Mouse (Mus musculus): Measurements from ENCODE around the gene Rnpc3. TPM values are rescaled to one million over a fixed set of nuclear protein-coding genes. Genes with fewer than 3 reads are reported as not detected.
"Not testable (repeated sequence)": the region's sequence is repeated elsewhere in the genome, so short reads cannot be mapped to it uniquely, and the experiment has no call there.

The Rnpc3 gene
- 6.3 and 10.5 TPM in 2 replicates for polyA plus RNA-seq (2012; ENCODE audit: insufficient read depth, low replicate concordance)

DNA sequence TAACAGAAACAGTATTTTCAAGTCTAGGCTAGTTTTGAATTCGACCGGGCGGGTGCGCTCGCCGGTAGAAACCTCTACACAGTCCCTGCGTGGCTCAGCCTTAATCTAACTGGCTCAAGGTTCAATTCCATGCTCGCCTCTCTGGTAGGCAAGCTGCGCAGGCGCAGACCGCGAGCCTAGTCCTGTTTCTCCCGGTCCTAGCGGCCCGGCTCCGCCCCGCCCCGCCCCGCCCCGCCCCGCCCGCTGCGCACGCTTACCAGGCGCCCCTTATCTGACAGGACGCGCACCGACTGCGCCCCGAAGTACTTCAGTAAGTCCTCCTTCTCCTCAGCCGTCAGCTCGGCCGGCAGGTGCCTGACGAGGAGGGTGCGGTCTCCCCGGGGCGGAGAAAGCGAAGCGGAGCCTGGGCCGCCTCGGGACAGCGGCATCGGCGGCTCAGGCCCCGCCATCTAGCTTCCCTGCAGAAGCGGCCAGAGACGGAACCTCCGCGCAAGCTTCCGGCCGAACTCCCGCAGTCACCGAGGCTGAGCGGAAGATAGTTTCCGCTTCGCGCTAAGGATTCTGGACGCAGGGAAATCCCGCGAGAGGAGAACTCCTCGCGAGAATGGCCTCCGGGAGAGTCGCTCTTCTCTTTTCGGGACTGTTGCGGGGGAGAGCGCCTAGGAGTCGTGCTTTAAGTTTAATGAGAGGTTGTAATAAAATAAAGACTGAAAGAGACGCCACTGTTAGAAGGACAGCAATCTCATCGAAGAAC, at the start of gene Rnpc3:
Rnpc3 (minus strand) TSS at position 544 of the 754 bp plus-strand sequence.
- no peaks in the 10 kb centered on the region for H3K9me3 ChIP-seq
- peak within 1 kb of the TSS; percentile 95 for H3K4me3 ChIP-seq (replicated peaks)
- H3K27me3 ChIP-seq (replicated peaks), result no peaks in the 10 kb centered on the region
- peaks cover 30% of the 10 kb centered on the region for H3K4me1 ChIP-seq
- H3K36me3 ChIP-seq (replicated peaks; ENCODE audit: low read length), result peaks cover 23% of the 10 kb centered on the region
- TF ChIP-seq FLI1 (IDR thresholded peaks at IDR 0.05; ENCODE audit: low read length) (peak; percentile 49; the same call in 1 of the 2 replicates), GATA1 (IDR thresholded peaks at IDR 0.05; ENCODE audit: borderline replicate concordance, low read length) (no peak; the same call in 2 of the 3 replicates)

DNA sequence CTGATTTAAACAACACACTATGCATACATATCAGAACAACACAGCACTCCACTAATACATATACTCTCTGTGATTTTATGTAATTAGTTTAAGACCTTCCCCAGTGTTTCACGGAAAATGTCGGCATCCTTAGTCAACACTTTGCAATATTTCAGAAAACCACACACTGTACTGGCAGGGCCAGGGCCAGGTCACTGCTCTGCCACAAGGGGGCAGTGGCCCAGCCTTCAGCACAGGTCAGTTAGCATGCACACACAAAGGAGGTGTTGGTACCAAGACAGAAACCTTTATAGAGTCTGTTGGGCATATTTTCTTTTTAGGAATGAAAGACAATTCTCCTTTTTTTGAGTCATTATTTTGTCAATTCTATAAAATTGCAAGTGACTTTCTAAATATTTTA, 27.0 kb upstream of the Rnpc3 start:
- Histone ChIP-seq H3K36me3 (replicated peaks; ENCODE audit: low read length) (no peaks in the 10 kb centered on the region), H3K9me3 (0 out of 2 replicates have a peak, but pooled peaks cover 3% of the 10 kb centered on the region), H3K4me1 (peaks cover 10% of the 10 kb centered on the region), H3K27me3 (replicated peaks) (no peaks in the 10 kb centered on the region), H3K4me3 (replicated peaks) (no peak overlapping the region)
- no peak for TF ChIP-seq FLI1 (IDR thresholded peaks at IDR 0.05; ENCODE audit: low read length)
- TF ChIP-seq GATA1 (IDR thresholded peaks at IDR 0.05; ENCODE audit: borderline replicate concordance, low read length), result no peak

DNA sequence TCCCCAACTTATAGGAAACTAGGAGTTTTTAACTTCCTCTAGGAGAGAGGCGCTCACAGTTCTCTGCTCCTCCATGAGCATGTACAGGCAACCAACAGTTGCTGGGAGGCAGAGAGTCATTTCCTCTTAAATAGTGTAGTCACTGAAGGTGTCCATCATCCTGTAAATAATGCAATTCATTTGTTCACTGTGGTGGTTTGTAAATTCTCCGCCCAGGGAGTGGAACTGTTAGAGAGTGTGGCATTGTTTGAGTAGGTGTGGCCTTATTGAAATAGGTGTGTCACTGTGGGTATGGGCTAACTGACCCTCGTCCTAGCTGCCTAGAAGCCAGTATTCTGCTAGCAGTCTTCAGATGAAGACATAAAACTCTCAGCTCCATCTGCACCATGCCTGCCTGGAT, 24.4 kb upstream of the Rnpc3 start:
- no peaks in the 10 kb centered on the region for H3K27me3 ChIP-seq (replicated peaks)
- no peaks in the 10 kb centered on the region for H3K36me3 ChIP-seq (replicated peaks; ENCODE audit: low read length)
- TF ChIP-seq GATA1 (IDR thresholded peaks at IDR 0.05; ENCODE audit: borderline replicate concordance, low read length) (no peak), FLI1 (IDR thresholded peaks at IDR 0.05; ENCODE audit: low read length) (no peak)
- H3K4me1 ChIP-seq, result peaks cover 10% of the 10 kb centered on the region
- H3K4me3 ChIP-seq (replicated peaks), result no peak overlapping the region
- H3K9me3 ChIP-seq, result 0 out of 2 replicates have a peak, but pooled peaks cover 3% of the 10 kb centered on the region

DNA sequence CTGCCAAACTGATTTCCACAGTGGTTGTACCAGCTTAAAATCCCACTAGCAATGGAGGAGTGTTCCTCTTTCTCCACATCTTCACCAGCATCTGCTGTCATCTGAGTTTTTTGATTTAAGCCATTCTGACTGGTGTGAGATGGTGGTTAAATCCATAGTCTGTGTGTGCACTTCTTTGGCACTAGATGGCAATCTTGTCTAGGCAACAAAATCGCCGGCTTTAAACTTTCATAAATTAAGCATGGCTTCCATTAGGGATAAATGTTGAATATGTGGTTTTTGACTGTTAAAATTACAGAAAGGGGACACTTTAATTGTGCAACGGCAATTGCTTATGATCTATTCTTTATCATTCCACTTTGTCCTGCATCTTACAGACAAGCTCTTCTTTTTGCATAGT, 21.4 kb upstream of the Rnpc3 start:
- H3K27me3 ChIP-seq (replicated peaks); H3K9me3 ChIP-seq; H3K4me1 ChIP-seq; H3K36me3 ChIP-seq (replicated peaks; ENCODE audit: low read length); H3K4me3 ChIP-seq (replicated peaks): not testable (repeated sequence)

DNA sequence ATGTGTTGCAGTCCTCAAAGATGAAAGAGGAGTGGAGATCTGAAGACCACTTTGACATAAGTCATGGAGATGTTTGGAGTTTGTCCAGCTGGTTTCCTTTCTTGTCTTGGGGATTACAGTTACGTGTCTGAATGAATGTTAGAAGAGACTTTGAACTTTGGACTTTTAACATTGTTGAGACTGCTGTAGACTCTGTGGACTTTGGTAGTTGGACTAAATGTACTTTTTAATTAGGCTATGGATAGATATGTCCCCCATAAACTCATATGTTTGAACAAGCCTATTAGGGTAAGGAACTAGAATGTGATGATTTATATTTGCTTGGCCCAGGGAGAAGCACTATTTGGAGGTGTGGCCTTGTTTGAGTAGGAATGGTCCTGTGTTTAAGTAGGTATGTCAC, 9.6 kb upstream of the Rnpc3 start:
- H3K27me3 ChIP-seq (replicated peaks), result no peaks in the 10 kb centered on the region
- no peaks in the 10 kb centered on the region for H3K4me1 ChIP-seq
- H3K9me3 ChIP-seq, result no peaks in the 10 kb centered on the region
- TF ChIP-seq GATA1 (IDR thresholded peaks at IDR 0.05; ENCODE audit: borderline replicate concordance, low read length) (no peak), FLI1 (IDR thresholded peaks at IDR 0.05; ENCODE audit: low read length) (no peak)
- no peaks in the 10 kb centered on the region for H3K36me3 ChIP-seq (replicated peaks; ENCODE audit: low read length)
- H3K4me3 ChIP-seq (replicated peaks), result no peak overlapping the region

DNA sequence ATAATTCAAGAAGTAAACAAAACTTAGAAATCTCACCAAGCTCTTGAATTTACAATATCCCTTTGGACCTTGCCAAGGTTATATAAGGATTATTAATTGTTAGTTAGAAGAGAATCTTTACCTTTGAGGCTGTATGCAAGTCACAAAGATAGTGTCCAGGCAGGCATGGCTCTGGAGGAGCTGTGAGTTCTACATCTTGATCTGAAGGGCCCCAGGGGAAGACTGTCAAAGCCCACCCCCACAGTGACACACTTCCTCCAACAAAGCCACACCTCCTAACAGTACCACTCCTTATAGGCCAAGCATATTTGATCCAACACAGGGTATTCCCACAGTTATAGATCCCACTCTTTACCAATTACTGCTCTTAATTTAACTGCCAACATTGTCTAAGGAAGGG, 4.3 kb upstream of the Rnpc3 start:
- H3K27me3 ChIP-seq (replicated peaks), result no peaks in the 10 kb centered on the region
- TF ChIP-seq GATA1 (IDR thresholded peaks at IDR 0.05; ENCODE audit: borderline replicate concordance, low read length) (no peak), FLI1 (IDR thresholded peaks at IDR 0.05; ENCODE audit: low read length) (no peak)
- peaks cover 20% of the 10 kb centered on the region for H3K4me1 ChIP-seq
- H3K9me3 ChIP-seq, result no peaks in the 10 kb centered on the region
- no peaks in the 10 kb centered on the region for H3K36me3 ChIP-seq (replicated peaks; ENCODE audit: low read length)
- no peak overlapping the region for H3K4me3 ChIP-seq (replicated peaks)

DNA sequence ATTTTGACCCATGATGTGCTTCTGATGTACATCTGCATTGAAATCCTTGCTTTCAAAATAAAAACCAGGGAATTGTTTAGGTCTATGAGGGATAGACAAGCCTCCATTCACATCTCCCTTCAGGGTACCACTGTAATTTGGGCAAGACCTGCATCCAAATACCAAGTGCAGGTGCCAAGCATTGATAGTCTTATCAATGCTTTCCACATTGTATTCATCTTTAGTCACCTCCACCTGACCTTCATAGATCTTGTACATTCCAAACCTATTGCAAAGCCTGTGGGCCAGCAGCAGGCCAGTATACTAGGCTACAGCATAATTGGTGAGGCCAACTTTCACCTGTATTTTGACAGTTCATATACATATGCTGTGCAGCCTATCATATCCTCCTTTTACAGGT, 1.7 kb upstream of the Rnpc3 start:
- TF ChIP-seq FLI1 (IDR thresholded peaks at IDR 0.05; ENCODE audit: low read length) (no peak), GATA1 (IDR thresholded peaks at IDR 0.05; ENCODE audit: borderline replicate concordance, low read length) (no peak)
- no peaks in the 10 kb centered on the region for H3K9me3 ChIP-seq
- no peak overlapping the region for H3K4me3 ChIP-seq (replicated peaks)
- H3K4me1 ChIP-seq, result peaks cover 25% of the 10 kb centered on the region
- no peaks in the 10 kb centered on the region for H3K27me3 ChIP-seq (replicated peaks)
- H3K36me3 ChIP-seq (replicated peaks; ENCODE audit: low read length), result peaks cover 11% of the 10 kb centered on the region

DNA sequence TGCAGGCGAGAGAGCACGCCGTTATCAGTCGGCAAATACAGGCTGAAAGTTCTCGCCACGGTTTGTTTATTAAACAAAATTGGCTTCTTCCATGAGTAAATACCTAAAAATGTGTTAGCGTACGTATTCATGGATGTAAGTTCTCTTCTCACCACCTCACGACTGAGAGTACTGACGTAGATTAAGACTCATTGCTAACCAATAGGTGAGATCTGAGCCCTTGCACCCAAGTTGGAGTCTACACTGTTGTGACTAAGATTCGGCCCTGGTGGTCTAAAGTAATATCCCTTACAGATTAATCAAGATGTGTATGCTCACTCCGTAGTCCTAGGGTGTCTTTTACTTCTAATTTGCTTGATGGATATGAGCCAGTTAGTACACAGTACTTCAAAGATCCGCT, 615 bp upstream of the Rnpc3 start:
- no peak for TF ChIP-seq FLI1 (IDR thresholded peaks at IDR 0.05; ENCODE audit: low read length)
- TF ChIP-seq GATA1 (IDR thresholded peaks at IDR 0.05; ENCODE audit: borderline replicate concordance, low read length), result no peak; the same call in 2 of the 3 replicates
- Histone ChIP-seq H3K36me3 (replicated peaks; ENCODE audit: low read length) (peaks cover 17% of the 10 kb centered on the region), H3K4me1 (peaks cover 30% of the 10 kb centered on the region), H3K4me3 (replicated peaks) (peak overlapping the region; percentile 95), H3K9me3 (no peaks in the 10 kb centered on the region), H3K27me3 (replicated peaks) (no peaks in the 10 kb centered on the region)

DNA sequence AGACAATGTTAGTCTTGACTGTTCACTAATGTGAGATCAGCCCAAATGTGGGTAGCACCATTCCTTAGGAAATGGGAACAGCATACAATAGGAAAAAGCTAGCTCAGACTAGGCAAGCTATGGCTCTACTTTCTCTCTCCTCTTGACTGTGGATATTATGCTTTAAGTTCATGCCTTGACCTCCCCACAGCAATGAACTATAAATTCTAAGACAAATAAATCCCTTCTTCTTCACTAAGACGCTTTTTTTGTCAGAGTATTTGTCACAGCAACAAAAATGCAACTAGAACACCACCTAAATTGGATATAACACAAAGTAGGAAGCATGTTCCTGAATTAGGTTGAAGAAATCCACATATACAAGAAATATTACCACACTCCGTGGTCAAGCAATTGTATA, 23.4 kb downstream of the Rnpc3 start, which contains the start of gene Amy1:
Amy1 (minus strand) TSS at position 101 of the 400 bp plus-strand sequence.
- no peak within 1 kb of the TSS for H3K4me3 ChIP-seq (replicated peaks)
- H3K4me1 ChIP-seq, result no peaks in the 10 kb centered on the region
- TF ChIP-seq GATA1 (IDR thresholded peaks at IDR 0.05; ENCODE audit: borderline replicate concordance, low read length) (no peak), FLI1 (IDR thresholded peaks at IDR 0.05; ENCODE audit: low read length) (no peak)
- peaks cover 65% of the 10 kb centered on the region for H3K36me3 ChIP-seq (replicated peaks; ENCODE audit: low read length)
- H3K27me3 ChIP-seq (replicated peaks), result no peaks in the 10 kb centered on the region
- no peaks in the 10 kb centered on the region for H3K9me3 ChIP-seq

DNA sequence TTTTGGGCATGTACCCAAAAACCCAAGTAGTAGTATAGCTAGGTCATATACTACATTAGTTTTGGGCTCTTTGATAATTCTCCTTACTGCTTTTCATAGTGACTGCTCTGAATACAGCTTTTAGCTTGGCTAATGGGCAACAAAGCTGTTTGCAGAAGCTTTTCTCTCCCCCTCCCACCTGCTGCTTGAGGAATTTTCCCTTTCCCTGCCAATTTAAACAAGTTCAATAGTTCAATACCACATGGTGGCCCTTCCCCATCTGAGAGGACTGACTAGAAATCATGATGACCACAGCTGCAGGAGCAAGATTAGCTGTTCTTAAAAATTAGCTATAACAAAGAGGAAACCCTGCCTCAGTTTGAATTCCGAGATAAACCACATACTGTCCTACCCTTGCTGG, 39.1 kb downstream of the Rnpc3 start:
- H3K9me3 ChIP-seq, result no peaks in the 10 kb centered on the region
- H3K36me3 ChIP-seq (replicated peaks; ENCODE audit: low read length), result peaks cover 11% of the 10 kb centered on the region
- TF ChIP-seq GATA1 (IDR thresholded peaks at IDR 0.05; ENCODE audit: borderline replicate concordance, low read length), result no peak
- TF ChIP-seq FLI1 (IDR thresholded peaks at IDR 0.05; ENCODE audit: low read length), result no peak
- H3K4me1 ChIP-seq, result peaks cover 13% of the 10 kb centered on the region
- H3K27me3 ChIP-seq (replicated peaks), result no peaks in the 10 kb centered on the region
- no peak overlapping the region for H3K4me3 ChIP-seq (replicated peaks)

Measured in megakaryocyte, embryonic 14.5 days (primary cell).